10 mouse cellular contexts compared by ENCODE assay signal in the genomic region with DNA sequence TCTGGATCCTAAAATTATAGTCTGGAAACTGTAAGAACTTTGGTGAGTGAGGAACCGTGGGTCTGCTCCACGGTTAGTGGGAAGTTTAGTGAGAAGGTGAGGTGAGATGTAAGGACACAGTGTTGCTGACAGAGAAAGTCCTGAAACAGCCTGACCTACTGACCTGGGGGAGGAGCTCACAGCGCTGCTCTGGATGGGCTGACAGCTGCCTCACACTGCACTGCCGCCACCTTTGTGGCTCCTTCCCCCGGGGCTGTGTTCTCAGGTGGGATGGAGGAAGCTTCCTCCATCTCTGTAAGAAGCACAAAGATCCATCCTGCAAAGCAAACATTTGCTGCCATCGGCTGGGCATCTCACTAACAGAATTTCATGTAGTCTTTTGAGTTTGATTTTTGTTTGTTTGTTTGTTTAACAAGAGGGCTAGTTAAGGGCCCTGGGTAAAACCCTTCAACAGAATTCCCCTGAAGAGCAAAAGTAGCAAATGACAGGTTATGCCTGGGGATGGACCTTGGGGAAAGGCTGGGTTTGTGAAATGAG. TPM values are rescaled to one million over a fixed set of nuclear protein-coding genes. Genes with fewer than 3 reads are reported as not detected.
A peak's percentile ranks its signal among the peaks of the same experiment; 100 is the strongest.
DNase-seq lines count a peak whose midpoint lies in the region; ATAC-seq and TF ChIP-seq lines count a peak whose summit lies in the region.
"Had no signal": no experiment of that assay in that cellular context is flagged by ENCODE, and none has a peak within 500 bp of the region (broad histone marks: within the 10 kb centered on the region; RNA-seq: fewer than 3 reads in every experiment).

No protein-coding gene starts in this region.

- no peak for TF ChIP-seq EP300 in liver, postnatal 0 days (IDR thresholded peaks at IDR 0.05; ENCODE audit: low read depth)

- H3K4me1 ChIP-seq in heart, embryonic 11.5 days (ENCODE audit: control insufficient read depth, insufficient read depth, low read length) = no peaks in the 10 kb centered on the region
- no peaks in the 10 kb centered on the region for H3K4me1 ChIP-seq in liver, embryonic 12.5 days
- H3K4me1 ChIP-seq in liver, postnatal 0 days (ENCODE audit: insufficient read depth) = no peaks in the 10 kb centered on the region
- H3K4me1 ChIP-seq in embryonic facial prominence, embryonic 12.5 days = peaks cover 35% of the 10 kb centered on the region
- peaks cover 5% of the 10 kb centered on the region; the same call in 1 of the 2 replicates for H3K4me1 ChIP-seq in midbrain, embryonic 14.5 days (ENCODE audit: control insufficient read depth, insufficient read depth, low read length)

- H3K9me3 ChIP-seq in heart, embryonic 11.5 days (replicated peaks; ENCODE audit: control insufficient read depth, low read length) = no peaks in the 10 kb centered on the region
- H3K9me3 ChIP-seq in liver, embryonic 12.5 days (replicated peaks) = no peaks in the 10 kb centered on the region
- H3K9me3 ChIP-seq in liver, postnatal 0 days (ENCODE audit: low read length) = no peaks in the 10 kb centered on the region
- no peaks in the 10 kb centered on the region for H3K9me3 ChIP-seq in embryonic facial prominence, embryonic 12.5 days
- no peaks in the 10 kb centered on the region for H3K9me3 ChIP-seq in midbrain, embryonic 14.5 days (ENCODE audit: control insufficient read depth, low read length)

- DNase-seq in heart, postnatal 25 days (ENCODE audit: low spot score) = no peak
- DNase-seq in liver, postnatal 0 days = no peak
- no peak for DNase-seq in midbrain, embryonic 14.5 days
- DNase-seq in B cell, adult 2 months = no peak
- DNase-seq in cerebellum, adult 9-11 months = no peak
- DNase-seq: cerebellum, postnatal 14 days; kidney, postnatal 14 days had no signal

- H3K4me2 ChIP-seq in heart, embryonic 11.5 days = peak overlapping the region; percentile 49
- H3K4me2 ChIP-seq in liver, embryonic 12.5 days = peak overlapping the region; percentile 43
- H3K4me2 ChIP-seq in liver, postnatal 0 days (ENCODE audit: low read depth, low read length) = no peak overlapping the region
- peak overlapping the region; percentile 38 for H3K4me2 ChIP-seq in embryonic facial prominence, embryonic 12.5 days (replicated peaks)
- peak overlapping the region; percentile 40; the same call in 1 of the 2 replicates for H3K4me2 ChIP-seq in midbrain, embryonic 14.5 days (ENCODE audit: low read length)

- ATAC-seq in heart, embryonic 11.5 days (replicated peaks; ENCODE audit: insufficient number of reproducible peaks, low FRiP score, low TSS enrichment) = no peak
- ATAC-seq in liver, embryonic 12.5 days = no peak
- ATAC-seq in liver, postnatal 0 days = no peak
- no peak for ATAC-seq in embryonic facial prominence, embryonic 12.5 days (ENCODE audit: insufficient number of reproducible peaks, insufficient read depth, low FRiP score, low TSS enrichment)
- no peak for ATAC-seq in midbrain, embryonic 14.5 days (ENCODE audit: low FRiP score, low TSS enrichment)

- H3K27me3 ChIP-seq in heart, embryonic 11.5 days (ENCODE audit: control insufficient read depth, insufficient read depth, low read length) = peaks cover 15% of the 10 kb centered on the region; the same call in 1 of the 2 replicates
- H3K27me3 ChIP-seq in liver, embryonic 12.5 days (replicated peaks) = no peaks in the 10 kb centered on the region
- no peaks in the 10 kb centered on the region for H3K27me3 ChIP-seq in liver, postnatal 0 days (ENCODE audit: insufficient read depth, low read length)
- H3K27me3 ChIP-seq in embryonic facial prominence, embryonic 12.5 days = no peaks in the 10 kb centered on the region
- H3K27me3 ChIP-seq in midbrain, embryonic 14.5 days (ENCODE audit: control insufficient read depth, insufficient read depth, low read length) = no peaks in the 10 kb centered on the region

- H3K9ac ChIP-seq in heart, embryonic 11.5 days (ENCODE audit: low read depth, low read length) = no peak overlapping the region
- no peak overlapping the region for H3K9ac ChIP-seq in liver, embryonic 12.5 days
- H3K9ac ChIP-seq in liver, postnatal 0 days (replicated peaks) = no peak overlapping the region
- no peak overlapping the region for H3K9ac ChIP-seq in embryonic facial prominence, embryonic 12.5 days
- no peak overlapping the region for H3K9ac ChIP-seq in midbrain, embryonic 14.5 days (replicated peaks; ENCODE audit: low read length)

- no peak for TF ChIP-seq CTCF in liver, postnatal 0 days (IDR thresholded peaks at IDR 0.05; ENCODE audit: low read depth)

- 9% methylated on average over 6 of the region's 6 CpGs for WGBS in heart, embryonic 11.5 days (ENCODE audit: insufficient replicate concordance)
- WGBS in liver, embryonic 12.5 days (ENCODE audit: insufficient replicate concordance) = 23% methylated on average over 6 of the region's 6 CpGs
- 19% methylated on average over 6 of the region's 6 CpGs for WGBS in liver, postnatal 0 days (ENCODE audit: insufficient replicate concordance)
- 8% methylated on average over 6 of the region's 6 CpGs for WGBS in embryonic facial prominence, embryonic 12.5 days
- WGBS in midbrain, embryonic 14.5 days = 14% methylated on average over 6 of the region's 6 CpGs

- H3K36me3 ChIP-seq in heart, embryonic 11.5 days (ENCODE audit: control insufficient read depth, insufficient read depth, low read length) = no peaks in the 10 kb centered on the region
- H3K36me3 ChIP-seq in liver, embryonic 12.5 days = no peaks in the 10 kb centered on the region
- H3K36me3 ChIP-seq in liver, postnatal 0 days (replicated peaks; ENCODE audit: insufficient read depth, low read length) = no peaks in the 10 kb centered on the region
- H3K36me3 ChIP-seq in embryonic facial prominence, embryonic 12.5 days = no peaks in the 10 kb centered on the region
- H3K36me3 ChIP-seq in midbrain, embryonic 14.5 days (ENCODE audit: control insufficient read depth, insufficient read depth, low read length) = no peaks in the 10 kb centered on the region

- no peak overlapping the region for H3K27ac ChIP-seq in heart, embryonic 11.5 days (ENCODE audit: low read depth, low read length)
- no peak overlapping the region for H3K27ac ChIP-seq in liver, embryonic 12.5 days
- H3K27ac ChIP-seq in liver, postnatal 0 days (ENCODE audit: low read depth) = no peak overlapping the region
- H3K27ac ChIP-seq in embryonic facial prominence, embryonic 12.5 days = peak overlapping the region; percentile 47
- H3K27ac ChIP-seq in midbrain, embryonic 14.5 days (replicated peaks; ENCODE audit: low read depth, low read length) = no peak overlapping the region

- H3K4me3 ChIP-seq in heart, embryonic 11.5 days (ENCODE audit: low read depth, low read length) = no peak overlapping the region
- H3K4me3 ChIP-seq in liver, embryonic 12.5 days = no peak overlapping the region
- no peak overlapping the region for H3K4me3 ChIP-seq in liver, postnatal 0 days (ENCODE audit: low read depth, low read length)
- H3K4me3 ChIP-seq in embryonic facial prominence, embryonic 12.5 days = no peak overlapping the region
- no peak overlapping the region for H3K4me3 ChIP-seq in midbrain, embryonic 14.5 days (replicated peaks; ENCODE audit: low read depth, low read length)

- intact Hi-C loops in heart, postnatal 25 days (cut with DNase I) = no loop called here

RNA-seq across cellular contexts. Expression of a gene that starts 58.8 kb away (rescaled TPM):
- 5.2 and 6.6 TPM in 2 replicates for polyA plus RNA-seq in heart, embryonic 11.5 days (2014; fragmentation: Nextera tagmentation; extraction: Ambion mirVana)
- 1 to 10 TPM in 1 of 2 experiments, under 1 TPM in 1; 0.70 to 1.4 TPM for total RNA-seq in heart, postnatal 25 days (2021)
- 0.18 and 0.23 TPM in 2 replicates for polyA plus RNA-seq in liver, embryonic 12.5 days (2016; fragmentation: Nextera tagmentation; extraction: Ambion mirVana)
- 0.11 and 0.17 TPM in 2 replicates for polyA plus RNA-seq in liver, postnatal 0 days (2015; fragmentation: Nextera tagmentation; extraction: Ambion mirVana)
- 32.1 and 38.7 TPM in 2 replicates for polyA plus RNA-seq in embryonic facial prominence, embryonic 12.5 days (2016; fragmentation: Nextera tagmentation; extraction: Ambion mirVana)
- 0.86 and 37.3 TPM in 2 replicates for polyA plus RNA-seq in midbrain, embryonic 14.5 days (2014; fragmentation: Nextera tagmentation; extraction: Ambion mirVana)
